Mouse (Mus musculus) 3T3-L1 (cell line): ENCODE results near the gene Olfr372.
"Not testable (repeated sequence)": the region's sequence is repeated elsewhere in the genome, so short reads cannot be mapped to it uniquely, and the experiment has no call there.

ENCODE experiments used
- DNase-seq: peaks from one replicate; pipeline ENCODE4 v3.0.0-alpha.2; 2015; ENCODE audit warnings: low read depth, low spot score

Gene Olfr372

DNA sequence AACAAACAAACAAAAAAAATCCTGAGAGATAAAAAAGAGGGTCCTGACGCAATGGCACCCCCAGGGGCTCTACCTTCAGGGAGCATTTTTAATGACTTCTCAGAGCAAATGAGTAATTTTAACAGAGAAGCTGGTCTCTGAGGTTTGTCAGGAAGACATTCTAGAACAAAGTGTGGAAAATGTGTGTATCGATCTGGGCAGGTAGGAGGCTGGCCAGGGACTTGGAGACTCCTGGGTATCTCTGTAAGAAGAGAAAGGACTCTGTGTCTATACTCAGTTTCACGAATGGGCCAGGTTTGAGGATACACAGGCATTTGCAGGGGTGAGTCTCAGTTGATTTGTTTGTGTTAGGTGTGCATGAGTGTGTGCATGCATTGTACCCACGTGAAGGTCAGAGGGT is at the start of gene Olfr372:
TSS of gene Olfr372 (plus strand) at position 301 of the 400 bp plus-strand sequence.
- not testable (repeated sequence) for DNase-seq

DNA sequence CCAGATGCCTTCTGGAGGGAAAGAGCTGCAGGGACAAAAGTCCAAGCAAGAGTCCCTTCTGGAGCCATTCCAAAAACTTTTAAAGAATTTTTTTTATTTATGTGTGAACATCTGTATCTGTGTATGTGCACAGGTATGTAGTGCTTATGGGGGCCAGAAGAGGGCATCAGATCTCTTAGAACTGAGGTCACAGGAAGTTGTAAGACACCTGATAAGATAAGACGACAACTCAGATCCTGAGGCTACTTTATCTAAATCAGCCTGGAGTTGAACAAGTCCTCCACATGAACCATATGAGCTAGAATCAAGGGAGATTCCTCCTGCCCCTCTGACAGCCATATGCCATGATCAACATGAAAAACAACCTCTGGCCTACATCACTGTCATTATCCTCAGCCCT is 41.6 kb upstream of the Olfr372 start:
- no peak for DNase-seq

DNA sequence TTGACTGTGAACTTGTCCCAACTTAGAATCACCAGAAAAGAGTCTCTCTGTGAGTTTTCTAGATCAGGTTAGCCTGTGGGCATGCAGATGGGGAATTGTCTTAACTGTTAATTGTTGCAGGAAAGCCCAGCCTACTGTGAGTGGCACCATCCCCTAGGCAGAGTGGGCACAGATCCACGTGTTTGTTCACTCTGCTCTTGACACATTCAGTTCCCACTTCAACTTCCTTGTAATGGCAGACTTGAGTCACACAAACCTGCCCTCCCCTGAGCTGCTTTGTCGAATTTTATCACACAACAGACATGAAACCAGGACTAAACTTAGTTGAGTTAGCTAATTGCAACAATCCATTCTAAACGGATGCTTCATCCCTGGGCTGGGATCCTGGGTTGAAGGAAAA is 40.8 kb upstream of the Olfr372 start:
- DNase-seq: no peak

DNA sequence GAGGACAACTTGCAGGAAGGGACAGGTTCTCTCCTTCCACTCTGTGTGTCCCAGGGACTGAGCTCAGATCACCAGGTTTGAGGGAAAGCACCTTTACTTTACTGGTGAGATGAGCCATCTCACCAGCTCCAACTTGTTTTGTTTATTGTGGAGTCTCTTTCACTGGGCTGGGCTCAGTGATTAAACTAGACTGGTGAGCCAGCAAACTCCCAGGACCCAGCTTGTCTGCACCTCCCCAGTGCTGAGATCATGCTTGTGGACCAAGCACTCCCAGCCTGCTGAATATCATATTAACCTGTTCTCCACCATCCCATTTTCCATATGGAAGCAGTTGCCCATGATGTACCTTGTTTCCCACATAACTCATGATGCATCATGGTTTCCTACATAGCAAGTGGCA is 38.1 kb upstream of the Olfr372 start:
- DNase-seq: no peak

DNA sequence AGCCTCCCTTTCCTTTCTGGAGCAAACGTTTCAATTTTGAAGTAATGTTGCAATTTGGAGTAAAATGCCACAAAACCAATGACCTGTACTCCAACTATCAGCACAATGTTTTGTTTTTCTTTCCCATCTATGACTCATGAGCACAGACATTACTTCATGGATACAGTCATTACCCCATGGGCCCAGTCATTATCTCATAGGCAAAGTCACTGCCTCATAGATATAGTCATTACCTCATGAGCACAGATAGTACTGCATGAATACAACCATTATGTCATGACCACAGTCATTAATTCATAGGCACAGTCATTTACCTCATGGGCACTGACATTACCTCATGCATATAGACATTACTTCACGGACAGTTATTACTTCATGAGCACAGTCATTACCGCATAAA is 35.1 kb upstream of the Olfr372 start:
- peak; percentile 44 for DNase-seq

DNA sequence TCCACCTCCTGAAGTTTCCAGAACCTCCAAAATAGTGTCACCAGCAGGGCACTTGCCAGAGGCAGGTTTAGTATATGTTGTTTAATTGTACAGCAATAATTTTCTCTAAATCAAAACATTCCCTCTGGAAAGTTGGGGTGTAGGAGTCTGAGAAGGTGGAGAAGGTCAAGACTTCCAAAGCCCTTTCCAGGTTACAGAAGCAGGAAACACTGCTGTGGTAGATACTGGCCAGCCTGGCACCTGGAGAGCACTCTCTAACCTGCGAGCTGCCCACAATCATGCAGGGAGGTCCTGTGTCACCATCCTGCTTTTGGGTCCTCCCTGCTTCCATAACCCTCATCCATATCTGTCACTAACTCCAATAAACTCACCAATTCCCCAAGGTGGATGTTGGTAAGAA is 34.3 kb upstream of the Olfr372 start:
- no peak for DNase-seq

DNA sequence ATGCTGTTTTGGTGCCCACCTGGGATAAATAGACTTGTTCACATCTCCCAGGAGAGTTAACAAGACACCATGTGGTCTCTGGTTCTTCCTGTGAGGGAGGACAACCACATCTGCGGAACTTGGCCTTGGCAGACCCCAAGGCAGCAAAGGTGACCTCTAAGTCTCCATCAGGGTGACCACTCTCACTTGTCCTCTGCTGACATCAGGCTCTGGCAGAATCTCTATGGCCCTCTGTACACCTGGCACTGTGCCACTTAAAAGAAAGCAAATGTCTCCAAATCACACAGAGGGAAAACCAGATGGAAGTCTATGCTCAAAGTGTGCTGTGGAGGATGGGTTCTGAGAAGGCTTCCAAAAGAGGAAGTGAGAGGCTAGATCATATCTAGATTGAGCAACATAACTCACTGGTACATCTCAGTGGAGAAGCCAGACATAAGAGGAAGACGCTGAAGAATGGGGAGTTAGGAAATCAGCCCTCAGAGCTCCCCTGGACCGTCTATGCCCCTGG is 32.8 kb upstream of the Olfr372 start:
- no peak for DNase-seq

DNA sequence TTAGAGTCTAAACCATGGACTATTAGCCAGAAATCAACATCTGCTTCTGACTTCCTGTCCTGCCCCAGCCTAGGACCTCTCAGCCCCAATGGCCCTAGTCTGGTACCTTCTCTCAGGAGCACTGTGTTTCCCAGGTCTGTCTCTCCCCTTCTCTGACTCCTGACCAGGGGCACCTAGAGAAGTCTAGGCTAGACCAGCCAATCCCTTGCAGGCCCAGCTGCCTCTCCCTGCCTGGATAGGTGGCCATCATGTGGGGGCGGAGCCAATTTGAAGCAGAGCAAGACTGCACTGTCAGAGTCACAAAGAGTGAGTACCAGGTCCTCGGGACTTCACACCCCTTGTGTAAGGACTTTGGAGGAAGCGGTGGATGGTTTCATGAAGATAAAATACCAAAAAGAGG is 31.5 kb upstream of the Olfr372 start, which contains the start of gene Cyp4f18:
TSS of gene Cyp4f18 (minus strand) at position 154 of the 400 bp plus-strand sequence.
- DNase-seq: no peak

DNA sequence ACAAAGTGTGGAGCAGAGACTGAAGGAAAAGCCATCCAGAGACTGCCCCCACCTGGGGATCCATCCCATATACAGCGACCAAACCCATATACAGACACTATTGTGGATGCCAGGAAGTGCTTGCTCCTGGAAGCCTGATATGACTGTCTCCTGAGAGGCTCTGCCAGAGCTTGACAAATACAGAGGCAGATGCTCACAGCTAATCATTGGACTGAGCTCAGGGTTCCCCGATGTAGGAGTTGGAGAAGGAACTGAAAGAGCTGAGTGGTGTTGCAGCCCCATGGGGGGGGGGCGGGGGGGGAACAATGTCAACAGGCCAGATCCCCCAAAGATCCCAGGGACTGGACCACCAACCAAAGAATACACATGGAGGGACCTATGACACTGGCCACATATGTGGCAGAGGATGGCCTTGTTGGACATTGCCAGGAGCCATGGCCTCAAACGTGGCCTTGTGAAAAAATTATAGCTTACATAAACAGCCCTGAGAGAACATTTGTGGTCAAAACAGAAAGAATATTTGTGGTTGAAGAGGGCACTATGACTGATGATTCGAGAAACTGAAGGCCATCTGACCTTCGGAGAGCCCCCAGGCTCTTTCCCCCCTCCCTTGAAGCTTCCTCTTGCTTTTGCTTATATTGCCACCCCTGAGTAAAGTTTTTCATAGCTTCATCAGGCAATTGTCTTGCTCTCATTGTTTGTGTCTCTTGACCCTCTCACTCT is 27.4 kb upstream of the Olfr372 start:
- DNase-seq: peak; percentile 47

DNA sequence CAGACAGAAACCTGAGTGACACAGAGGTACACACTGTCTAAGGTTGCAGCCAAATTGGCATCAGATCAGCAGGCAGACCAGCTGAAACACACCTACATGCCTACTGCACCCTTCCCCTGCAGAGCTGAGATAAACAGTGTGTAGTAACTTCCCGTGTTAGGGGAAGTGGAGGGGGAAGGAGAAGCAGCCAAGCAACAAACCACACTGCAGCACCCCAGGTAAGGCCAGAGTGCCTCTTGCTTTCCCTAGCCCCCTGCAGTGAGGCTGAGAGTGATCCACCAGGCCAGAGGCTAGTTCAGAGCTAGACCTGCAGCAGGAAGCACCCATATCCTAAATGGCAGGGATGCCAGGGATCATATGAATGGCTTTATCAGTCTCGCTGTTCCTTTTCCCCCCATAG is 23.7 kb upstream of the Olfr372 start:
- DNase-seq: not testable (repeated sequence)

DNA sequence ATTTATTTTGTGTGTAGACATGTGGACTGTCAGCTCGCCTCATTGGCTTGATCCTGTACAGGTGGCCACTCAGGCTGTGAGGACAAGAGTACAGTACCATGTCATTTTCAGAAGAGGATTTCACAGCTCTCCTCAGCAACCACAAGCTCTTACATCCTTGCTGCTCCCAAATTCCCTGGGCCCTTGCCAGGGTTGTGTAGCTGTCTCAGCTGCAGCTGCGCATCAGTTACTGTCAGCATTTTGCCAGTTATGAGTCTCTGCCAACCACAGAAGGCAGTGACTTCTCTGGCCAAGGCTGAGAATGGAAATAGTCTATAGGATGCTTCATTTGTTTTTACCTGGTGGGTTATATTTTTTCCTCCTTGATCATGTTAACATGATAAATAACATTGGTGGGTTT is 22.9 kb upstream of the Olfr372 start:
- peak; percentile 83 for DNase-seq

DNA sequence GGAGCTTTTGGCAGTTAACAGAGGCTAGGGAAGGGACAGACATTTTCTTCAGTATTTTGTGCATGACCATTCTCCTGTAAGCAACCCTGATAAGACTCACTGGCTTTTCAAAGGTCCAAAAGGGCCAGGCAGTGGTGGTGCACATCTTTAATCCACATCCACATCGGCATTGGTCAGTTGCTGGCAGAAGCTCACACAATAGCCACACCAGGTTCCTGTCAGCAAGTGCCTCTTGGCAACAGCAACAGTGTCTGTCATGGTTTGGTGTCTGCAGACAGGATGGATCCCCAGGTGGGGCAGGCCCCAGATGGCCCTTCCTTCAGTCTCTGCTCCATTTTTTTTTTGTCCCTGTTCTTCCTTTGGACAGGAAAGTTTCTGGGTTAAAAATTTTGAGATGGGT is 22.0 kb upstream of the Olfr372 start:
- not testable (repeated sequence) for DNase-seq

DNA sequence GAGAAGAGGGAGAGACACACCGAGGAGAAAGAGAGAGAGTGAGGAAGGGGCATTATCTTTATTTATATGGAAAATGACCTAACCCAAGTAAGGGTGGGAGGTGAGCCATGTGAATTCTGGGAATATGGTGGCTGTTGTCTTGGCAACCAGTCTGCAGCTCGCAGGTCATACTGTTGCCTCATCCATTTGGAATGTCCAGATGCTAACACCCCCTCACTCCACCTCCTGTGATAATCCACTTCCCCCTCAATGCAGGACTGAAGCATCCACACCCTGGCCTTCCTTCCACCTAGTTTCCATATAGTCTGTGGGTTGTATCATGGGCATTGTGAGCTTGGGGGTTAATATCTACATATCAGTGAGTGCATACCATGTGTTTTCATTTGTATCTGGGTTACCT is 21.2 kb upstream of the Olfr372 start:
- peak; percentile 58 for DNase-seq

DNA sequence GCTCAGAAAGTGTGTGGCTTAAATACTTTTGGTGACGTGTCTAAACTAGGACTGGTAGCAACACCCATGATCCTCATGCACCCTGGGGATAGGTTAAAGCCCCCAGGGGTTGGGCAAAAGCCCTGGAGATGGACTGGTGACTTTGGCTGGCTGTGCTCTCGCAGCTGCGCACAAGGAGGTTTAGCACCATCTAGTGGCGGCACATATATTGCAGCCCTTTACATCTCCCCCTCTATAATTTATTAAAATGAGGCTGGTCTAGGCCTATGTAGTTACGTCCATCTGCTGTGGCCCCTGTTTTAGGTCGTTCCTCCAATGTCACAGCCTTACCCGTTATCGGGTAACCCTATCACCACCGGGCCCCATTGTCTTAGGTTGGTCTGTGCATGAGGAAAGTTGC is 16.1 kb upstream of the Olfr372 start:
- DNase-seq: not testable (repeated sequence)

DNA sequence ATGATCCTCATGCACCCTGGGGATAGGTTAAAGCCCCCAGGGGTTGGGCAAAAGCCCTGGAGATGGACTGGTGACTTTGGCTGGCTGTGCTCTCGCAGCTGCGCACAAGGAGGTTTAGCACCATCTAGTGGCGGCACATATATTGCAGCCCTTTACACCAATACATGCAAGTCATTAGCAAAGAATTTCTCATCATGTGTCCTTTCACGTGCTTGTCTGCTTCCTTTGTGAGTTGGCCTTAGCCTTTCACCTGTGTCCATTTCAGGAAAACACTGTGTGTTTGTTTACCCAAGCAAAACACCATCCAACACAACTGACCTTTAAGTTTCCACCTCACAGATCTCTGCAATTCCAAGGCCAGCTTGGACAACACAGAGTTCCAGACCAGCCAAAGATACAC is 8.1 kb upstream of the Olfr372 start:
- peak; percentile 53 for DNase-seq

DNA sequence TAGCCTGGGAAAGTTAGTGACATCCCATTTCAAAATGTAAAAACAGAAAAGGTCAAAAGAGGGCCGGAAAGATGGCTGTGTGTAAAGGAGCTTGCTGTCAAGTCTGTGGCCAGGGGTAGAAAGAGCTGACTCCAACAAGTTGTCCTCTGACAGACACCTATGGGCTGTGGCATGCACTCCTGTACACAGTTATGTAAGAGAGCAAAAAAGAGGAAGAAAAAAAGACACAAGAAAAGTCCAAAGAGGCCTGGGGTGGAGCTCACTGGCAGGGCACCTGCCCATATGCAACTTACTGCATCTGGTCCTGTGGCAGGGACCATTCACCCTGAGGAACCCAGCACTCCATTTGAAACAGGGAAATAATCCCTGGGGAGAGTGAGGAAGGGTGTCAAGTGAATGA is 1.5 kb downstream of the Olfr372 start:
- DNase-seq: no peak

DNA sequence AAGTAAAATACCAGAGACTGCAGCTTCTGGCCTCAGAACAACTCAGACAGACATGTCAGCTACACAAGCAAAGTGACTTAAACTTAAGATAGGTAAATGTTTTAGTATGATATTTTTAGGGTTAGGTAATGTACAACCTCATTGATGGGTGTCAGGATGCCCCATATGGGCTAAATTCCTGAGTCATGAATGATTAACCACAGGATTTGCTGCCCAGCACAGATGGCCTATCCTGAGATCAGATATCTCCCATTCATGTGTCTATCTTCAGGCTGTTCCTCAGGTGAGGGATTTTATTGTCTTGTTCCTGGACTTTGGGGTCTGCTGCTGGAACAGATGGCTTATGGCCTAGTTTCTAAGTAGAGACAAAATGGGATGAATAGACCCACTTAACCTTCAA is 13.6 kb downstream of the Olfr372 start:
- DNase-seq: not testable (repeated sequence)

DNA sequence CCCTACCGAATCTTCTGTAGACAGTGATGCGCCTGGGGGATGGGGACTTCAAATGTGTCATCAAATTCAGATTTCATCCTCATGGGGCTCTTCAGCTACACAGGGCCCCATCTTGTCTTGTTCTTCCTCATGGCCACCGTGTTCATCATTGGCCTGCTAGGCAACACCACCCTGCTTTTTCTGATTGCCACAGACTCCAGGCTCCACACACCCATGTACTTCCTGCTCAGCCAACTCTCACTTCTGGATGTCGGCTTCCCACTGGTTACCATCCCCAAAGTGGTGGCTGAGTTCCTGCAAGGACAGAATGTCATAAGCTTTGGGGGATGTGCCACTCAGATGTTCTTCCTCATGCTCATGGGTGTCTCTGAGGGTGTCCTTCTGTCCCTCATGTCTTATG is 16.6 kb downstream of the Olfr372 start:
- DNase-seq: not testable (repeated sequence)

DNA sequence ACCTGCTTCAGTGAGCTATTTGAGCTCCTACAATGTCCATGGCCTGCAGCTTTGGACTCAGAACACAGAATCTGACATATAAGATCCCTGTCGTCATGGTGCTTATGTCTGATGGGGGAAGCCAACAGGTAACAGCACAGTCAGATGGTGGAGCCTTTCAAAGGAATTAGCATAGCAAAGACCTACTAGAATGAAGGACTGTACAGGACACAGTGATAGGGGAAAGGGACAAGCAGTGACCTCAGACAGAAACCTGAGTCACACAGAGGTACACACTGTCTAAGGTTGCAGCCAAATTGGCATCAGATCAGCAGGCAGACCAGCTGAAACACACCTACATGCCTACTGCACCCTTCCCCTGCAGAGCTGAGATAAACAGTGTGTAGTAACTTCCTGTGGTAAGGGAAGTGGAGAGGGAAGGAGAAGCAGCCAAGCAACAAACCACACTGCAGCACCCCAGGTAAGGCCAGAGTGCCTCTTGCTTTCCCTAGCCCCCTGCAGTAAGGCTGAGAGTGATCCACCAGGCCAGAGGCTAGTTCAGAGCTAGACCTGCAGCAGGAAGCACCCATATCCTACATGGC is 25.9 kb downstream of the Olfr372 start:
- not testable (repeated sequence) for DNase-seq

DNA sequence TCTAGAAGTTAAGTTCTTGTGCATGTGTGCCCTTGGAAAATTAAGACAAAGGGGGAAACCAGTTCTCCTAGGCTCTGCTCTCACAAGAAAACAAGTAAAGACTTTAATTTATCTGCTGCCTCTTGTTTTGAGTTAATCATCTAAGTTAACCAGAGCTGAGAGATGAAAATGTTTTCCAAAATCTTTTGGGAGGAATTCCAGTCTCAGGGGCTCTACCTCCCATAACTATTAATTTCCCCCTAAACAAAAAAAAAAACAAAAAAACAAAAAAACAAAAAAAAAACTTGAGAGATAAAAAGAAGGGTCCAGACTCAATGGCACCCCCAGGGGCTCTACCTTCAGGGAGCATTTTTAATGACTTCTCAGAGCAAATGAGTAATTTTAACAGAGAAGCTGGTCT is 41.9 kb downstream of the Olfr372 start, which contains the start of gene Olfr373:
TSS of gene Olfr373 (plus strand) at position 301 of the 400 bp plus-strand sequence.
- DNase-seq: not testable (repeated sequence)

DNA sequence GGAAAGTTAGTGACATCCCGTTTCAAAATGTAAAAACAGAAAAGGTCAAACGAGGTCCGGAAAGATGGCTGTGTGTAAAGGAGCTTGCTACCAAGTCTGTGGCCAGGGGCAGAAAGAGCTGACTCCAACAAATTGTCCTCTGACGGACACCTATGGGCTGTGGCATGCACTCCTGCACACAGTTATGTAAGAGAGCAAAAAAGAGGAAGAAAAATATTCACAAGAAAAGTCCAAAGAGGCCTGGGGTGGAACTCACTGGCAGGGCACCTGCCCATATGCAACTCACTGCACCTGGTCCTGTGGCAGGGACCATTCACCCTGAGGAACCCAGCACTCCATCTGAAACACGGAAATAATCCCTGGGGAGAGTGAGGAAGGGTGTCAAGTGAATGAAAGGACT is 43.7 kb downstream of the Olfr372 start:
- DNase-seq: no peak

DNA sequence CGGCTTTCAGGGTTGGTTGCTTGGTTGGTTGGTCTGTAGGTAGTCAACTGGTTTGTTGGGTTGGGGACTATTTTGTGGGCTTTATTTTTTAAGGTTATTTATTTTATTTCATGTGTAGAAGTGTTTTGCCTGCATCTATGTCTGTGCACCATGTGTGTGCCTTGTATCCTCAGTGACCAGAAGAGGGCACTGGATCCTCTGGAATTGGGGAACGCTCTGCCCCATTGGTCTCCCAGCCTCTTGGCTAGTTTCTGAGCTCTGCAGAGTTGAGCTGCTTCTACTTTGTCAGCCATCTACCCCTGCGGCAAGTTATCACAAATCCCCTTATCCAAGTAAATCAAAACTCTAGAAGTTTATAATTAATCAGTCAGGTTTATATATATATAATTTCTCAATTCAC is 46.6 kb downstream of the Olfr372 start:
- DNase-seq: peak; percentile 37

DNA sequence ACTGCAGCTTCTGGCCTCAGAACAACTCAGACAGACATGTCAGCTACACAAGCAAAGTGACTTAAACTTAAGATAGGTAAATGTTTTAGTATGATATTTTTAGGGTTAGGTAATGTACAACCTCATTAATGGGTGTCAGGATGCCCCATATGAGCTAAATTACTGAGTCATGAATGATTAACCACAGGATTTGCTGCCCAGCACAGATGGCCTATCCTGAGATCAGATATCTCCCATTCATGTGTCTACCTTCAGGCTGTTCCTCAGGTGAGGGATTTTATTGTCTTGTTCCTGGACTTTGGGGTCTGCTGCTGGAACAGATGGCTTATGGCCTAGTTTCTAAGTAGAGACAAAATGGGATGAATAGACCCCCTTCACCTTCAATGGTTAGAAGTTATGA is 55.7 kb downstream of the Olfr372 start:
- not testable (repeated sequence) for DNase-seq
